8 mouse cellular contexts compared by ENCODE assay signal in the genomic region with DNA sequence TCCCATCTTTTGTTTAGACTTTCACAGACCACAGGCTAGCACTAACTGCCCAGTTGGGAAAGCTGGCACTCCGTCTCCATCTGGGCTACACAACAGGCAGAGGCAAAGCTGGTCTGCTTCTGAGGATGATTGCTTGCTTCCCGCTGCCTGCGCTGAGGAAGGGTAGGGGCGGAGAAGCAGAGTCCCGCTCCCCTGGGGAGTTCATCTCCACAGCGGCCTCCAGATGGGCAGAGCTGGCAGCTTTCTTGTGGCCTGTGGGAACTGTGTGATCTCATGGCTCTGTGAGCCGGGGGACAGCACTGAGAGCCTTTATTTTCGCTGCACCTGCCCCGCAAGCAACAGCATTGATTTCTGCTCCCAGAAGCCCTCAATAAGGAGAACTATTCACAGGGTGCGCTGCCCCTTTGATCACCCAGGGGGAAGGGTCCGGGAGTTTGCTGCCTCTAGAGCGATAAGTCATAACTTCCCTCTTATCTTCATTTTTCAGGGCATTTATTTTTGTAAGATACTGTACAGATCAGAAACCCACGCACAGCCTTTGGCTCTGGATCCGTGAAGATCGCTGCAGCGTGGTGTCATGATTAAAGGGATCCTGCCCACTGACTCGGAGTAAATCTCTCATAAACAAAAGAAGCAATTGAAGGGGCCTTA.
A peak's percentile ranks its signal among the peaks of the same experiment; 100 is the strongest.
DNase-seq lines count a peak whose midpoint lies in the region; ATAC-seq and TF ChIP-seq lines count a peak whose summit lies in the region.

No protein-coding gene starts in this region.

- H3K4me1 ChIP-seq in kidney, postnatal 0 days (replicated peaks; ENCODE audit: insufficient read depth, low read length), result no peaks in the 10 kb centered on the region
- peaks cover 14% of the 10 kb centered on the region for H3K4me1 ChIP-seq in forebrain, embryonic 13.5 days
- peaks cover 12% of the 10 kb centered on the region for H3K4me1 ChIP-seq in midbrain, embryonic 13.5 days (replicated peaks)

- WGBS in kidney, postnatal 0 days, result 5% methylated on average over 17 of the region's 17 CpGs
- 2% methylated on average over 17 of the region's 17 CpGs for WGBS in forebrain, embryonic 13.5 days
- WGBS in midbrain, embryonic 13.5 days, result 1% methylated on average over 17 of the region's 17 CpGs

- no peak for DNase-seq in kidney, postnatal 0 days (ENCODE audit: low spot score)
- DNase-seq in kidney, adult 18-20 months, result no peak
- peak; percentile 26 to 51 for DNase-seq in layer of hippocampus, postnatal 14 days (ENCODE audit: low spot score in 2 of 2)
- DNase-seq in MN1 (ENCODE audit: low spot score), result no peak
- no peak for DNase-seq in gastrocnemius, adult 18-20 months (ENCODE audit: low spot score)
- no peak for DNase-seq in spleen, postnatal 36 days (ENCODE audit: low spot score in 2 of 2)

- H3K9me3 ChIP-seq in kidney, postnatal 0 days (replicated peaks; ENCODE audit: low read length), result no peaks in the 10 kb centered on the region
- H3K9me3 ChIP-seq in forebrain, embryonic 13.5 days (replicated peaks), result peaks cover 21% of the 10 kb centered on the region
- peaks cover 20% of the 10 kb centered on the region for H3K9me3 ChIP-seq in midbrain, embryonic 13.5 days

- H3K9ac ChIP-seq in kidney, postnatal 0 days (ENCODE audit: low read depth, low read length), result 0 out of 2 replicates have a peak overlapping the region, but pooled peaks have one; percentile 13
- H3K9ac ChIP-seq in forebrain, embryonic 13.5 days, result peak overlapping the region; percentile 61
- H3K9ac ChIP-seq in midbrain, embryonic 13.5 days (replicated peaks), result peak overlapping the region; percentile 45; the same call in 1 of the 2 replicates

- no peak overlapping the region for H3K27ac ChIP-seq in kidney, postnatal 0 days
- H3K27ac ChIP-seq in forebrain, embryonic 13.5 days, result no peak overlapping the region; the same call in 1 of the 2 replicates
- H3K27ac ChIP-seq in midbrain, embryonic 13.5 days, result peak overlapping the region; percentile 65

- H3K4me3 ChIP-seq in kidney, postnatal 0 days (replicated peaks; ENCODE audit: low read depth, low read length), result no peak overlapping the region
- peak overlapping the region; percentile 29 for H3K4me3 ChIP-seq in forebrain, embryonic 13.5 days
- peak overlapping the region; percentile 29 for H3K4me3 ChIP-seq in midbrain, embryonic 13.5 days (replicated peaks)

- H3K27me3 ChIP-seq in kidney, postnatal 0 days (ENCODE audit: insufficient read depth, low read length), result no peaks in the 10 kb centered on the region
- peaks cover 50% of the 10 kb centered on the region for H3K27me3 ChIP-seq in forebrain, embryonic 13.5 days
- H3K27me3 ChIP-seq in midbrain, embryonic 13.5 days, result peaks cover 40% of the 10 kb centered on the region

- no peaks in the 10 kb centered on the region for H3K36me3 ChIP-seq in kidney, postnatal 0 days (ENCODE audit: insufficient read depth, low read length)
- no peaks in the 10 kb centered on the region for H3K36me3 ChIP-seq in forebrain, embryonic 13.5 days (ENCODE audit: poor library complexity, severe bottlenecking)
- H3K36me3 ChIP-seq in midbrain, embryonic 13.5 days, result 0 out of 2 replicates have a peak, but pooled peaks cover 5% of the 10 kb centered on the region

- peak overlapping the region; percentile 42 for H3K4me2 ChIP-seq in kidney, postnatal 0 days (ENCODE audit: low read length)
- H3K4me2 ChIP-seq in forebrain, embryonic 13.5 days, result peak overlapping the region; percentile 68
- H3K4me2 ChIP-seq in midbrain, embryonic 13.5 days (replicated peaks), result peak overlapping the region; percentile 57

- no peak for ATAC-seq in kidney, postnatal 0 days (replicated peaks; ENCODE audit: low FRiP score, low read depth)
- ATAC-seq in forebrain, embryonic 13.5 days, result peak; percentile 76
- peak; percentile 87 for ATAC-seq in midbrain, embryonic 13.5 days

- TF ChIP-seq CTCF in kidney, postnatal 0 days (IDR thresholded peaks at IDR 0.05; ENCODE audit: low read depth), result no peak

Comparison
In these comparisons a context has a peak if more than half of its experiments do, and no peak if none do; other contexts are left out.
1. DNase-seq: peak in layer of hippocampus, postnatal 14 days (2 of 2); none in kidney, postnatal 0 days (single experiment), kidney, adult 18-20 months (single experiment), MN1 (single experiment), gastrocnemius, adult 18-20 months (single experiment) and spleen, postnatal 36 days (0 of 2).
2. Peak in every context shown above with its lines, with median percentiles within 50 percentile points of each other: H3K4me2 ChIP-seq and H3K9ac ChIP-seq.